Mouse (Mus musculus) adrenal gland, postnatal 36 days (tissue): ENCODE measurements around the gene Ttyh2. TPM values are rescaled to one million over a fixed set of nuclear protein-coding genes. Genes with fewer than 3 reads are reported as not detected.

Experiments
- DNase-seq, 2 experiments: peaks; one replicate each; pipeline ENCODE4 v3.0.0; 2021; ENCODE audit warnings: mixed read lengths in 1 of 2
- long read RNA-seq, 2 experiments: library from polyadenylated mRNA; stranded (forward); transcript quantifications; one replicate each; pipeline ENCODE4 v2.0.0; 2021; ENCODE audit warnings: borderline sequencing depth in 2 of 2
- total RNA-seq, 2 experiments: library from RNA; stranded (reverse); gene quantifications; 2 replicates each; pipeline ENCODE4 v1.2.3; 2021

Gene Ttyh2
- 100 to 1,000 TPM in 1 of 2 experiments, 10 to 100 TPM in 1; 64.3 to 124 TPM for total RNA-seq
- long read RNA-seq, experiment 1, transcript Ttyh2-201 (14 exons, 3,486 nt): major isoform, 9 of 73 reads
- long read RNA-seq, experiment 1, partial matches to known transcripts: 40 of 73 reads
- long read RNA-seq, experiment 1, other reads (novel, unspliced or antisense): 24 of 73 reads
- long read RNA-seq, experiment 2, partial matches to known transcripts: 13 of 15 reads
- long read RNA-seq, experiment 2, other reads (novel, unspliced or antisense): 0 of 15 reads

DNA sequence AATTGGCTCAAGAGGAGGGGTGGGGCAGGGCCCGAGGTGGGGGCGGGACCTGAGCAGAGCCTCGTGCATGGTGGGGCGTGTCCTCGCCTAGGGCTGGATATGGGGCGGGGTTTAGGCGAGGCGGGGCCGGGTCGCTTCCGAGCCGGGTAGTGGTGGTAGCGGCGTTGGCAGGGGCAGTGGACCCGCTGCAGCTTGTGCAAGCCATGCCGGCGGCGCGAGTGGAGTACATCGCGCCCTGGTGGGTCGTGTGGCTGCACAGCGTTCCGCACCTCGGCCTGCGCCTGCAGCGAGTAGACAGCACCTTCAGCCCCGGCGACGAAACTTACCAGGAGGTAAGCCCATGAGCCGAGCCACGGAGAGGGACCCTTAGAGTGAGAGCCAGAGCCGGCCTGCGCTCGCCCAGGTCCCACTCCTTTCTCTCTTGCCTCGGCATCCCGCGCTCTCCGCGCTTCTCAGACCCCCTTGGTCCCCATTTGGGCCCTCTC lies at the start of gene Ttyh2:
Gene Ttyh2 (plus strand): TSS at position 91 of the 485 bp plus-strand sequence.
- peak; percentile 95 to 97 for DNase-seq

DNA sequence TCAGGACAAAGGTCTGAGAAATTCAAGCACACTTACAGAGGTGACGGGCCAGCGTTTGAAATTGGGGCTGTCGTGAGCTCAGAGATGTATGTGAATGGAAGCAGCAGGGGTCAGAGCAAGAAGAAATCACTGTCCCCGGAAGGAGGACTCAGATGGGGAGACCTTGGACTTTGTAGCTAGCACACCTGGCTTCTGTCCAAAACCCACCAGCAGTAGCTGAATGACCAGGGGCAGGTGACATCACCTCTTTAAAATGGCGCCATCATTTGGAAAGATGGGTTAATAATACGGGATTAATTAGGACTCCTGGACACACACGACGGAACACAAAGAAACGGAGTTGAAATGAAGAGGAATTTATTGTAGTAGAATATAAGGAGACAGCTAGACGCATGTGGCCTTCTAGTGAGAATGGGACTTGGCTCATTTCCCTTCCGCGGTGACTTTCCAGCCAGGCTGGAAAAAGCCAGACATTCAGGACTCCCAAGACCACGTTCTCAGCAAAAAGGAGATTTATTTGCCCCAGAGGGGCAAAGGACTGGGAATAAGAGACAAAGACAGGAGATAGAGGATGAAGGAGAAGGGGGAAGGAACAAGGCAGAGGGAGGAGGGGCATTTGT lies 49.0 kb upstream of the Ttyh2 start:
- peak; percentile 63 to 76 for DNase-seq

DNA sequence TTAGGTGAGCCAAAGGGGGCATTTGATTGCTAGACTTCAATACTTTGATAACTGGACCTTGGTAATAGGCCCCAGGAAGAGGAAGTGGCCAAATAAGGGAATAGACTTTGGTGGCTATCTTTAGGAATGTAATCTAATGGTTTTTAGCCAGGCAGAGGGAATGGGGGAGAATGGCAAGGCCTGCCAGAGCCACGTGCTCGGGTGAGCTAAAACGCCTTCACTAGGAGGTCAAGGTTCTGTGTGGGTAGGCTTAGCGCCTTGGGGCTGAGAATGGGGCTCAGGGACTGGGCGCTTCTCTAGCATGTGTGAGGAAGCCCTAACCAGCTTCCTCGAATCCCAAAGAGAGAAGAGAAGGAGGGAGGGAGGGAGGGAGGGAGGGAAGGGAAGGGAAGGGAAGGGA lies 48.2 kb upstream of the Ttyh2 start:
- DNase-seq: peak; percentile 31 to 59

DNA sequence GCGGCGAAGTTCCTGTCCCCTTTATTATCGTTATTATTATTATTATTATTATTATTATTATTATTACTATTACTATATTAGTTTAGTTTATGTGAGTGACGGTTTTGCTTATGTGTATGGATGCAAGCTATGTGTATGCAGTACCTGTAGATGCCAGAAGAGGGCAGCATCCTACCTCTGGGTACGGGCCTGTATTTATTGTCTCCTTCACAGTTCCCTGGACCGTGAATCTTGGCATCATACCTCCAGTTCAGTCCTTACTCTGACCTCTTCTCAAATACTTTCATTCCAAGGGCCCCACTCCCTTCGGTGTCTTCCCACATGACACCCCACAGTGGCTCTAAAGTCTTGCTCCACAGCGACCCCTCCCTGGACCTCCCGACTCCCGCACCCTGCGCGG lies 47.2 kb upstream of the Ttyh2 start:
- no peak for DNase-seq

DNA sequence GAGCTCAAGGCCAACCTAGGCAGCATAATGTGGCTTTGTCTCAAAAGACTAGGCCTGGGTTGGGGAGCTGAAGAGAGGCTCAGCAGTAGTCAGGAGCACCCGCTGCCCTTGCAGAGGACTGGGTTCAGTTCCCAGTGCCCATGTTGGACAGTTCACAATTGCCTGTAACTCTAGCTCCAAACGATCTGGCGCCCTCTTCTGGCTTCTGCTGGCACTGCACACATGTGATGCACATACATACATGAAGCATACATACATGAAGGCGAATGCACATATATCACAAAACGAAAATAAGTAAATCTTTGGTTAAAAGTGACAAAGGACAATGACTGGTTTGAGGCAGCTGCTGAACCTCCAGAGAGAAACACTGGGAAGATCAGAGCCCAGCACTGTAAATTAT lies 45.2 kb upstream of the Ttyh2 start:
- no peak for DNase-seq

DNA sequence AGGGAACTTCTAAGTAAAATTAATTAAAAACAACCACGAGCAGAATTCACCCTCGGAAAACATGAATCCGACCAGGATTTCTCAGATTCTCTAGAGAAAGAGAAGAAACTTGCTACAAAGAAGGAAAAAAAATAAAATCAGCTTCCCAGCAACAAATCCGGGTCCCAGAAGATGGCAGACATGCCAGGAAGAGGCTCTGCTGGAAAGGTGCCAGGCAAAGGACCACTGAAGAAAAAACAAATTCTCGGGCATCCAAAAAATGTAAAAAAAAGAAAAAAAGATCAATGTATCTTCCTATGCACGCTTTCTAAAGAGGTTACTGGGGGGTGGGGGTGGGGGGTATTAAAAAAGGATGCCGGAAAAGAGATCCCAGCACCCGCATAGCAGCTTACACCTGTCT lies 43.0 kb upstream of the Ttyh2 start:
- no peak for DNase-seq

DNA sequence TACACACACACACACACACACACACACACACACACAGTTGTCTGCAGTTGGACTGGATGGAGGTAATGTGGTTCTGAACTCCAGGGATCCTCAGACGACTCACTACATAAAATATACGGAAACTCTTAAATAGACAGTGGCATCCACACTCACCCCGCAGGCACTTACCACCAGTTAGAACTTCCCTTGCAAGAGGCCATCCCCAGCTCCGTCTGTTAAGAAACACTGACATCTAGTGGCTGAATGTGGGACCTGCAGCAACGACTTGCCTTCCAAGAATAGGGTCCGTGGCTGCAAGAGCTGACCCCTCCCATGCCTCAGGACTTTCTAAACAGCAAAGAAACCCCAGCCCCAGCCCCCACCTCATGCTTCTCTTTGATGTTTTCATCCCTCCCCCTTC lies 38.9 kb upstream of the Ttyh2 start:
- peak; percentile 74 to 79 for DNase-seq

DNA sequence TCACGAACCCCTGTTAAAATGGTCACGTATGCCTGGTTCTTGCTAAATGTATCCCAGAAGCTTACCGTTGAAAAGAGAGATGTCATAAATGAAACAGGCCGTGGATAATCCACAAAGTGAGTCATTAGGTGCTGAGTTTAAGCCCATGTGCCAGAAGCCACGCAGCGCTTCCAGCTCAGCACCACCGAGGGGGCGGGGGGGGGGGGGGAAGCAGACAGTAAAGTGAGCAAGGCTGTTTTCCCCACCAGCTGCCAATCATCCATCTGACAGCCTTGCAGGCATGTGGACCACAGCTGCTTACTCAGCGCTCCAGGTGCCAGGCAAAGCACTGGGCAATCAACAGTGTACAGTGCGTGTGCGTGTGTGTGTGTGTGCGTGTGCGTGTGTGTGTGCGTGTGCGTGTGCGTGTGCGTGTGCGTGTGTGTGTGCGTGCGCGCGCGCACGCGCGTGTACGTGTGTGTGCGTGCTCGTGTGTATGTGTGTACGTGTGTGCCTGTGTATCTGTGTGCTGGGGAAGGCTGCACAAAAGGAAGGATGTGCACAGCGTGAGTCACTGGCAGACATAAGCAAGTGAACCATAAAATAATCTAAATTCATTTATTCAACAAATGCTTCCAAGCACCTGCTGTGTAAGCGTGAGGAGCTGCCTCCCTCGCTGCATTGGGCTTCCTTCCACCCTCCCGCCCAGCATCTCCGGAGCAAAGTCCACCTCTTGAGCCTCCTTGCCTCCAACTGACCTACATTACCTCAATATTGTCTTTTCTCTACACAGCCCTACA lies 38.3 kb upstream of the Ttyh2 start:
- DNase-seq: no peak

DNA sequence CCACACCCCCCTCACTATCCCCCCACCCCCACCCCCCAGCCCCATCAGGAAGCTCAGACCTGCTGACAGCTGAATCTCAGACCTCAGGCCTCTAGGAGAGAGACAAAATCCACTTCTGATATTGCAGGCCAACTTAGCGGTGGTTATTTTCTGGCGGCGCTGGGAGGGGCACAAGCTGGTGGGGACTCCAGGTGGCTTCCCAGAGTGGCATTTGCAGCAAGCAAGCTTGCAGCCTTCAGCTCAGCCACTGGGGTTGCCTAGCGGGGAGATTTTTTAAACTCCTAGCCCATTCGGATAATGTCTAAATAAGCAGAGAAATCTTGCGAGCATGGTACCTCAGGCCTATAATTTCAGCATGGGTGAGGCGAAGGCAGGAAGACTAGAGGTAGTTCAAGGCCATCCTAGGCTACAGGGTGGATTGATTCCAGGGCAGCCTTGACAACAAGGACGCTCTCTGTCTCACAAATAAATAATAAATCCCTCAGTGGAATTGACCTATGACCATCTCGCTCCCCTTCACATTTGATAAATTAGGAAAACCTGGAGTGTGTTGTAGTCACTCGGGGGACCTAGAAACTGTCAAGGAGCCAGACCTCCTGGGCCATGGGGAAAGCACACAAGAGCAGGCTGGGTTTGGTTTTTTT lies 36.5 kb upstream of the Ttyh2 start:
- DNase-seq: peak; percentile 34 to 45

DNA sequence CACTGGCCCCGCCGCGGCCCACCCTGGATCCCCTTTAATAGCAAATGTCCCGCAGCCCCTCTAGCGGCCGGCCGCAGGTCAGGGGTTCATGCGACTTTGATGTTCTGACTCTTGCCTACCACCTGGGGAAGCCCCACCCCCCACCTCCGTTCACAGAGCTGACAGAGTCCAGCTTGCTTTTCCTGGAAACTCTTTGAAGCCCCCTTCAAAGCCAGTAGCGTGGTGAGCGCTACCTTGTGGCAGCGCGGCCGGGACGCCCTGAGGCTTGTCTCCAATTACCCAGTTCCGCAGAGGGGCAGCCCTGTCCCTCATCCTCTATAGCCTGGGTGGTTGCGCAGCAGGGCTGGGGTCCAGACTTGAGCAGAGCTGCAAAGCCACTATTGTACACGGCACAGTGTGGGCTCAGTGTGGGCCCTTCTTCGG lies 35.5 kb upstream of the Ttyh2 start:
- no peak for DNase-seq

DNA sequence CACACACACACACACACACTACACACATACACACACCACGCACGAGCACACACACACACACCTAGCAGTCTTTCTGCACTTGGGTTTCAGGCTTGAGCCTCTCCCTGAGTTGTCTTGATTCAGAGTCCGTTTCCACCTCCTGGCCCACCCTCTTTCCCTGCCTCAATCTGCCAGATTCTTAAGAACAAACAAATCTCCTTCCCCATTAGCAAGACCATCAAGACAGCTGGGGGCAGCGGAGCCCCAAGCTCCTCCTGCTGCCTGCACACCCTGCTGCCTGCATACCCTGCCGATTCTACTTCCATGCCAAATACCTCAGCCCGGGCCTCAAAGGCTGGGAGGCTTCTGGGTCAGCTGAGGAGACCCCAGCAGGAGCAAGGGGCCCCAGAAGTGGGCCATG lies 34.6 kb upstream of the Ttyh2 start:
- no peak for DNase-seq

DNA sequence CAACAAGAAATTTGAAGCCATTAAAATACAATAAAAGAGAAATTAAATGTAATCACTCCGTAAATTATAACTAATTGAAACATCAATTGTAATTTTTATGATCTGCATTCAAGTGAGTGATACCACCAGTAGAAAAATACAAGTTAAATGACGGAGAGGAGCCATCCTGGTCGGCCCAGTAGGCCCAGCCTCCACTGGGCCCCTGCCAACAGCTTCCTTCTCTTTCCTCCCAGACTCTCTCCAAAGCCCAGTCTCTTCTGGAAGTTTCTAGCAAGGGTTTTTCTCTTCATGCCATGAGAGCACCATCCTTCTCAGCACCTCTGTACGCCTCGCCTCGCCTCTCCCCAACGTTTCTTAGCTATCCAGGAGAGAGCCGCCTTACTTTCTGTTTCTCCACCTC lies 34.1 kb upstream of the Ttyh2 start:
- DNase-seq: no peak

DNA sequence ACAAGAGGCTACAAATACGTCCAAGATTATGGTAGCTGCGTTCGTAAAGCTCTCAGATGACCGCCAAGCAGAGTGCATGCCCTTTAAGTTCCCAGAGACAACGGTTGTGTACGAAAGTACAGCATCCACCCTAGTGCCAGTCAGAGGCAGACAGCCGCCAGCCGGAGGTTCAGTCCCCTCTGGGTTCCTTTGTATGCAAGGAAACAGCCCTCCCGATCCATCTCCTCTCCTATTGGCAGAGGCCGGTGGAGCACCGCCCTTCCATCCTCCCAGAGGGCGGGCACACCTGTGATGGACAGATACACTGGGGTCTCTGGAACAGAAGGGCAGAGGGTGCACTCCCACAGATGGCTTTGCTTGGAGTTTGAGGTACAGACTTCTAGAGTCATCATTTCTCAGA lies 33.0 kb upstream of the Ttyh2 start:
- no peak for DNase-seq

DNA sequence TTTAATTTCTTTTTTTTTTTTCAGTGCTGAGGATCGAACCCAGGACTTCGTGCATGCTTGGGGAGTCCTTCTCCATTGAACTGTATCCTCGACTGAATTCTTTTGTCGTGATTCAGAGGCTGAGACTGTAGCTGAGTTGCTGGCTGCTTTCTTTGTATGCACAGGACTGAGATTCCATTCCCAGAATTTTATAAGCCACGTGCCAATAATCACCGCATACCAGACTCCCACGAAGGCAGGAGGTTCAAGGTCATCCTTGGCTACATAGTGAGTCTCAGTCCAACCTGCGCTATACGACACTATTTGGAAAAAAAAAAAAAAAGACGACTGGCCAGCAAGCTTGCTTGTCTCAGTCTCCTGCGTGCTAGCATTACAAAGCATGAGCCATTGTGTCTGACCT lies 32.3 kb upstream of the Ttyh2 start:
- DNase-seq: no peak

DNA sequence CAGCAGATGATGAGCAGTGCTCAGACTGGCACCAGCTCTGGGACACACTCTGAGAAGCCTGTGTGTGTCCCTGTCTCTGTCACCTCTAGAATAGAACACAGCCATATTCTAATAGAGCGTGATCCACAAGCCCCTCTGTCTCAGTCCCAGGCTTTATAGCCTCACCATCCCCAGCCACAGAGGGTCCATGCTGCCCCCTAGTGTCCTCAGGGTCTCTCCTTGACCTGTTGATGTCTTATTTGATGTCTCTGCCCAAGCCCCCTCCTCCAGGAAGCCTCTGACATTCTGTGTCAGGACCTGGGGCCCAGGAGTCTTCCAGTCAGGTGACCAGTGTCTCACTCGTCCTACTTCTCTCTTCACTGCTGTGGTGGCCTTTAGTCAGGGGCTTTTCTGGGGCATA lies 31.1 kb upstream of the Ttyh2 start:
- DNase-seq: no peak

DNA sequence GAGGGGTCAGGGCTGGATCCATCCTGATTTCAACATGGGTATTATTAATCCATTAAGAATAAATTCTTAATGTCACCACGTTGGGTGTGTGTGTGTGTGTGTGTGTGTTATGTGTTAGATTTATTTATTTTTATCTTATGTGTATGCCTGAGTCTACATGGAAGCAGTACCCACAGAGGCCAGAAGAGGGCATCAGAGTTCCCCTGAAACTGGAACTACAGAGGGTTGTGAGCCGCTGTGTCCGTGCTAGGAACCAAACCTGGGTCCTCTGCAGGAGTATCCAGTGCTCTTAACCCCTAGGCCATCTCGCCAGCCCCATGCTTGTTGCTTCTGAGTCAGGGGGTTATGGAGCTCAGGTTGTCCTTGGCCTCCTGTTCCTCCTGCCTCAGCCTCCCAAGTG lies 25.7 kb upstream of the Ttyh2 start:
- DNase-seq: no peak

DNA sequence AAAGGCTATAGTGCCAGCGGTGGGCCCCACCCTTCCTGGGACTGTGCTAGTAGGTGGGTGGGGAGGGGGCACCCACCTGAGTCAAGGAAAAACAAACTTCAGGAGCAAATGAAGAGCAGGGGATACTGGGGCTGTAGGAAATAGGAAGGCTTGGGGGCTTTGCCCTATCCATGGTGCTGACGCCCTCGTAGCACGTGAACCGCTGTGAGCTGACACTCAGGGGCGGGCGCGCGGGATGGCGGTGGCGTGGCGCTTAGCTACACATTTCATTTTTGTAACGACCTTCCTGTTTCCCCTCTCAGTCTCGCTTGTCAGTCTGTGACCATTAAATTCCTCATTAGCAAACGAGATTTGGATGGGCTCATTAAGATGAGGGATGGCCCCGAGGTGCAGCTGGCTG lies 22.7 kb upstream of the Ttyh2 start:
- DNase-seq: peak in 1 of 2 experiments; percentile 29

DNA sequence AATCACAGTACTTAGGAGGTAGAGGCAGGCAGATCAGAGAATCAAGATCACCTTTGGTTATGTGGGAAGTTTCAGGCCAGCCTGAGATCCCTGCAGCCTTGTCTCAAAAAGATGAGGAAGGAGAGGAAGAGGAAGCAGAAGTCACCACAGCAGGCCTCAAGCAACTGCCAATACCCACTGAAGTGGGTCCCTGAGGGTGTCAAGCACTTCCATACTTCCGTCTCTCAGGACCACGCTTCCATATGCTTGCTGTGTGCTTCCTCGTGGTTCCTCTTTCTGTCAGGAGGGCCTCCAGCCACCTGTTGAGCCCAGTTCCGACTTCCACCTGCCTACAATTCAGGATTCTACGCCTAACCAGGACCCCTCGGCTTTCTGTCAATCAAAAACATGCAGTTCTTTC lies 21.6 kb upstream of the Ttyh2 start:
- no peak for DNase-seq

DNA sequence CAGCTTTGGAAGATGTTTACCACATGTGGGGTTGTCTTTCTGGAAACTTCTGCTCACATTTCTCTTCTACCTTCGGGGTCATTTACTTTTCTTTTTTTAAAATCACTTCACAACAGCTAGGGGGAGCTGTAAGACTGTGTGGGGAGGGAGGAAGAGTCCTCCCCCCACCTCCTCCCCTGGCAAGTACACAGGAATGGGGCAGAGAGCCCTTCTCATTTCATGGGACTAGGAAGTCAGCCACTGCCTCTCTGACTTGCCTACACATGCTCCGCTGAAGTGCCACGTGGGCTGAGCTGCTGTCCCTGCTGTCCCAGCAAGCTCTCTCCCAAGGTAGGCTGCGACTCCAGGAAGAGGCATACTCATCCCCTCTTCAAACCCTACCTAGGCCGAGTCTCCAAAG lies 20.7 kb upstream of the Ttyh2 start:
- DNase-seq: no peak

DNA sequence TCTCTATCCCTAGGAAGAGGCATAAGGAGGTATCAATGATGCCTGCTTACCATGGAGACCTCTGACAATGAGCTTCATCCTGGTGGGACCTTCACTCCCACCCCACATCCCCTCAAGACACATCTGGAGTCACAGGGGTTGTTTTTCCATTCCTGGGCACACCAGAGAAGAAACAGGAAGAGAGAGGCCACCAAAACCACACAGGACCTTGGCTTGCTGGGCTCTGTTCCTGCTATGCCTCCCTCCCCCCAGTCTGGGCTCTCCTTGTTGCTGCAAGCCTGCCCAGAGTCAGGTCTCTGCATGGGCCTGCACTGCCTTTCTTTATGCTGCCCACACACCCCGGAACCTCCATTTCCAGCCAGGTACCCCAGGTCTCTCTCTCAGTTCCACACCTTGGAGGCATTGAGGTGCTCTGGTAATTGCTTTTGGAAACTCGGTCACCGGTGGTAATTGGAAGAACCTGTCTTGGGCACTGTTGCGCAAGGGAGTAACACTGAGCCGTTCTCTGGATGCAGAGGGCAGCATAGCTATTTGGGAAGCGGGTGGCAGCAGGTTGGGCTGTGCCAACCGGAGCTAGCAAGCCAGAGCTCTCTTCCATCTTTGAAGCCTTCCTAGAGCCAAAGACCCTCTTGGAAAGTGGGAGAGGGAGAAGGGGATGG lies 19.8 kb upstream of the Ttyh2 start:
- no peak for DNase-seq

DNA sequence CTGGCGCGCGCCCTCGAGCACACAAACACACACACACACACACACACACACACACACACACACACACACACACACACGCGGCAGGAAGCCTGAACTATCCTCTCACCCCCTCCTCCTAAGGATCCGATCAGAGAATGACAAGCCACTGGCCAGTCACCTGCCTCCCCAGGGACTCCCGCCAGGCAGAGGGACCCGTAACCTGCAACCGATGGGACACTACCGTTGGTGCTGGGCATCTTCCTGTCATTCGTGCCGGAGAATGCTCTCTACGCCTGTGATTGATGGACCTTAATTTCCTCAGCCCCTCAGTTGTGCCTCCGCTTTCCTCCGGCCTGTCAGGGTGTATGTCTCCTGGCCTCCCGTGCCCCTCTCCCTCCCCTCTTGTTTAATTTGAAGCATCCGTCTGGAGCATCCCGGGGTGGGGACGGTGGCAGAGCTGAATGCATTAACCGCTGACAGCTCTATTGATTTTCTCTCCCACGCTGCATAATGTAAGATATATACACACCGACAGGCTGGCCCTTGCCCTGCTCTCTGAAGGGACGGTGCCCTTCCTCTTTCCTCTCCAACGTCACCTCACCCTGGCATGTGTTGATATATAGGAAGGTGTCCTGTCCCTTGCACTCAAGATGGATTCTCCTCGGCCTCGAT lies 18.1 kb upstream of the Ttyh2 start:
- no peak for DNase-seq

DNA sequence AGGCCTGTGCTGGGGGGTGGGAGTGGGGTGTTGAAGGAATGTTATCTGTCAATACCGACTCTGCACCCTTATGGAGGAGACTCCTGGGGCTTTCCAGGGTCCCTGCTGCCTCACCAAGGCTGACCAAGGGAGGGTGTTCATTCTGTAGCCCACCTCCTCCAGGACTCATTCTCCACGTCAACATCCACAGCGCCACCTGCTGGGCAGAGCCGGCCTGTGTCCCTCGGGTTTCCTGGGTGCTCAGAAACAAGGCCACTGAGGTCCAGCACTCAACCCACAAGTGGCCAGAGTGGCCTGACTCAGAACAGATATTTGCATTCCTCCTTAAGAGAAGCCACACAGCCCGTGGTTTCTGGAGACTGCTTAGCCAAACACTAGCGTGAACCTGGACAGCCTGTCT lies 17.5 kb upstream of the Ttyh2 start:
- peak; percentile 75 to 77 for DNase-seq
